Mouse (Mus musculus): ENCODE results near the gene Tbc1d5.

DNA sequence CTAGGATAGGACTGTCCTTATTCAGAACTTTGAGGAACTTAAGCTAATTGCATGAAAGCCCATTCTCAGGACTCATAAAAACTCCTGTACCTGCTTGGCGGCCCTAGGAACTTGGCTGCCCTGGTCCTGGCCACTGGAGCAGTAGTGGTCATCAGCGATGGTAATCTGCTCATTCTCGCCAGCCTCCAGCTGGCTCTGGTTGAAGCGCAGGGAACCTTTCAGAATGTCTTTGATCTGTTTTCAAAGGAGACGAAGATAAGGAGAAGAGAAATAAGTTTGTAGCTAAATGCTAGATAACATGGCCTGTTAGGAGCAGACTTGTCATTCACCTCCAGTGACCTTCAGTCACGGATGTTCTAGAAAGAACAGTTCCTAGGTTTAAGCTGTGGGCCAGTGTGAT, 437.8 kb downstream of the Tbc1d5 start:
- TF ChIP-seq CTCF (IDR thresholded peaks at IDR 0.05; ENCODE audit: low read depth): no peak
- TF ChIP-seq EP300 (IDR thresholded peaks at IDR 0.05; ENCODE audit: low read depth): no peak
